19 mouse cellular contexts compared by ENCODE assay signal in genomic region chr3:55330496-55330895, GRCm38 (mm10).
DNase-seq lines count a peak whose midpoint lies in the region; ATAC-seq and TF ChIP-seq lines count a peak whose summit lies in the region.
"Had no signal": no experiment of that assay in that cellular context is flagged by ENCODE, and none has a peak within 500 bp of the region (broad histone marks: within the 10 kb centered on the region; RNA-seq: fewer than 3 reads in every experiment).

No protein-coding gene starts in this region.

- no peaks in the 10 kb centered on the region for H3K79me2 ChIP-seq in myocyte (ENCODE audit: control insufficient read depth, insufficient read depth)

- no peaks in the 10 kb centered on the region for H3K36me3 ChIP-seq in intestine, embryonic 14.5 days (ENCODE audit: control insufficient read depth, insufficient read depth, low read length)
- H3K36me3 ChIP-seq in intestine, embryonic 16.5 days (ENCODE audit: control insufficient read depth, insufficient read depth, low read length) = no peaks in the 10 kb centered on the region
- H3K36me3 ChIP-seq in myocyte (ENCODE audit: control insufficient read depth, insufficient read depth) = peaks cover 8% of the 10 kb centered on the region
- H3K36me3 ChIP-seq: G1E had no signal

- ATAC-seq in intestine, embryonic 14.5 days (replicated peaks; ENCODE audit: low FRiP score, low TSS enrichment, low read depth) = no peak
- ATAC-seq in intestine, embryonic 16.5 days = no peak
- ATAC-seq: activated CD4-positive, CD25-positive, alpha-beta regulatory T cell, adult 4 months; CD4-positive, CD25-positive, alpha-beta regulatory T cell, adult 4 months; Patski had no signal

- no peak for TF ChIP-seq POLR2A in myocyte (IDR thresholded peaks at IDR 0.05; ENCODE audit: insufficient read length, low read depth)

- WGBS in intestine, embryonic 14.5 days = 90% methylated on average over 4 of the region's 4 CpGs
- WGBS in intestine, embryonic 16.5 days = 93% methylated on average over 4 of the region's 4 CpGs

- no peak overlapping the region for H3K4me2 ChIP-seq in intestine, embryonic 14.5 days (ENCODE audit: low read length)
- H3K4me2 ChIP-seq in intestine, embryonic 16.5 days (ENCODE audit: low read depth, low read length) = no peak overlapping the region
- H3K4me2 ChIP-seq in myocyte (ENCODE audit: low read depth) = no peak overlapping the region

- H3K9me3 ChIP-seq in intestine, embryonic 14.5 days (ENCODE audit: control insufficient read depth, low read length) = no peaks in the 10 kb centered on the region
- H3K9me3 ChIP-seq in intestine, embryonic 16.5 days (ENCODE audit: control insufficient read depth, low read length) = no peaks in the 10 kb centered on the region

- no peak overlapping the region for H3ac ChIP-seq in myocyte (ENCODE audit: control insufficient read depth, insufficient read length)

- peak; percentile 29 for DNase-seq in intestine, embryonic 14.5 days (ENCODE audit: low spot score)
- no peak for DNase-seq in thymus, postnatal 0 days (ENCODE audit: low spot score)
- DNase-seq: adrenal gland, adult 2 months; adrenal gland, adult 8-10 months; adrenal gland, postnatal 10 days; adrenal gland, postnatal 14 days; adrenal gland, postnatal 25 days; adrenal gland, postnatal 36 days; B cell, adult 2 months; cerebellum, adult 11 months; cerebellum, adult 11-12 months; cerebellum, adult 18-20 months had no signal

- H3K4me1 ChIP-seq in intestine, embryonic 14.5 days (replicated peaks; ENCODE audit: control insufficient read depth, insufficient read depth, low read length) = no peaks in the 10 kb centered on the region
- no peaks in the 10 kb centered on the region for H3K4me1 ChIP-seq in intestine, embryonic 16.5 days (ENCODE audit: control insufficient read depth, insufficient read depth, low read length)

- no peaks in the 10 kb centered on the region for H3K27me3 ChIP-seq in intestine, embryonic 14.5 days (replicated peaks; ENCODE audit: control insufficient read depth, insufficient read depth, low read length)
- H3K27me3 ChIP-seq in intestine, embryonic 16.5 days (replicated peaks; ENCODE audit: control insufficient read depth, insufficient read depth, low read length) = no peaks in the 10 kb centered on the region
- H3K27me3 ChIP-seq in myocyte (ENCODE audit: control insufficient read depth, insufficient read depth, insufficient read length) = no peaks in the 10 kb centered on the region
- H3K27me3 ChIP-seq: CH12.LX, Patski had no signal

- H3K9ac ChIP-seq in intestine, embryonic 14.5 days (ENCODE audit: low read length) = no peak overlapping the region
- H3K9ac ChIP-seq in intestine, embryonic 16.5 days (ENCODE audit: low read depth, low read length) = no peak overlapping the region

- H3K27ac ChIP-seq in intestine, embryonic 14.5 days (ENCODE audit: low read depth) = no peak overlapping the region
- no peak overlapping the region for H3K27ac ChIP-seq in intestine, embryonic 16.5 days (ENCODE audit: low read length)

- no peak overlapping the region for H3K4me3 ChIP-seq in intestine, embryonic 14.5 days (ENCODE audit: low read depth, low read length)
- H3K4me3 ChIP-seq in intestine, embryonic 16.5 days (ENCODE audit: low read length) = no peak overlapping the region
- H3K4me3 ChIP-seq in myocyte = no peak overlapping the region

TF ChIP-seq in myocyte, 11 proteins besides CTCF, POLR2A, EP300 and RAD21:
- TF ChIP-seq POLR2AphosphoS2 (IDR thresholded peaks at IDR 0.05; ENCODE audit: insufficient read length, low read depth) = no peak
- peak; percentile 25 to 83 (median 63) for TF ChIP-seq MYOG (IDR thresholded peaks at IDR 0.05; ENCODE audit: control insufficient read depth in 1 of 3, insufficient read depth in 1 of 3, insufficient read length in 2 of 3, low read depth in 2 of 3)
- TF ChIP-seq TCF3 (IDR thresholded peaks at IDR 0.05; ENCODE audit: insufficient read length, low read depth) = peak; percentile 13
- TF ChIP-seq MYOD1 (IDR thresholded peaks at IDR 0.05; ENCODE audit: control insufficient read depth in 1 of 3, insufficient read length in 2 of 3, low read depth in 2 of 3) = peak in 2 of 3 experiments; percentile 47 to 61
